Mouse (Mus musculus): ENCODE data around the gene Adap1.

Adap1 gene

DNA sequence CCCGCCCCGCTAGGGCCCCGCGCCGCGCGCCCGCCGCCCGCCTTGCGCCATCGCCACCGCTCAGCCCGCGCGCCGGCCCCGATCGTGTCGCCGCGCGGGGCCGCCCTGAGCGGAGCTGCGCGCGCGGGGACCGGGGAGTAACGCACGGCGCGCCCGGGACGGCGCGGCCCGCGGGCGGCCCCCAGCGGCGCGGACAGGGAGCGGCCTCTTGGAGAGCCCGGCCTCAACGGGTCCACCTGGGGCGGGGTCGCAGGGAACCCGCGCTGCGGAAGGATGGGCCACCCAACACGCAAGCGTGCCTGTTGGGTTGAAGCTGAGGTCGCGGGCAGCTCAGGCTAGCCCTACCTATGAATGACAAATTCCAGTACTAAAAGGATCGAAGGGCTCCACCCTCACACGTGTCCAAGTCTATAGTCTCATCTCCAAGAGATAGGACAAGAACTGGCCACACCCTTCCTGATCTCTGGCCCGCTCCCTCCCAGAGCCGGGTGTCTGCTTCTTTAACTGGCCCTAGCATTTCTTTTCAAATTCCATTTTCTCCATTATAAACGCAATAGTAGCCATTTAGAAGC, at the start of gene Adap1:
Adap1 (minus strand) TSS at position 228 of the 572 bp plus-strand sequence.
- peak; percentile 68 for DNase-seq

DNA sequence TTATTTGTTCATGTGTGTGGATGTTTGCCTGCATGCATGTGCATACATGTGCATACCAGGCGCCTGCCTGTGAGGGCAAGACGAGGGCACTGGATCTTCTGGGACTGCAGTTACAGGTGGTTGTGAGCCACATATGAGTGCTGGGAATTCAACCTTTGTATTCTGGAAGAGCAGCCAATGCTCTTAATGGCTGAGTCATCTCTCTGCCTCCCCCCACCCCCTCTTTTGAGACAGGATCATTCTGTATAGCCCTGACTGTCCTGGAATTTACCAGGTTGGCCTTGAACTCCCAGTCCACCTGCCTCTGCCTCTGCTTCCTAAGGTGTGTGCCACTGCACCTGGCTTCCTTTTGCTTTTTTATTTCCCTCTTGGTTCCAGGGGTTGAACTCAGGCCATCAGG, 49.4 kb upstream of the Adap1 start:
- DNase-seq = no peak

- no peak for DNase-seq
These were observed 48.5 kb upstream of the Adap1 start for GRCm38 (mm10) chr5:139373889-139374444.

DNA sequence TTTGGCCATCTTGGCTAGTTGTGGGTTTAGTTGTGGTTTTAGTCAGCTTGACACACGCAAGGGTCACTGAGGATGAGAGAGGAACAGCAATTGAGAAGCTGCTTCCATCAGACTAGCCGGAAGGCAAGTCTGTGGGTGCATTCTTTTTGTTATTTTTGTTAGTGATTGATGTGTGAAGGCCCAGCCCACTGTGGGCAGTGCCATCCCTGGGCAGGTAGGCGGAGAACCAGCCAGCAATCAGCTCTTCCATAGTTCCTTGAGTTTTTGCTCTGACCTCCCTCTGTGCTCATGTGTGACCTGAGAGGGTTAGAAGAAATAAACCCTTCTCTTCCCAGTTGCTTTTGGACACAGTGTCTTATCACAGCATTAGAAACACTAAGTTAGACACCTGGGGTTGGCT, 47.7 kb upstream of the Adap1 start:
- DNase-seq = no peak

DNA sequence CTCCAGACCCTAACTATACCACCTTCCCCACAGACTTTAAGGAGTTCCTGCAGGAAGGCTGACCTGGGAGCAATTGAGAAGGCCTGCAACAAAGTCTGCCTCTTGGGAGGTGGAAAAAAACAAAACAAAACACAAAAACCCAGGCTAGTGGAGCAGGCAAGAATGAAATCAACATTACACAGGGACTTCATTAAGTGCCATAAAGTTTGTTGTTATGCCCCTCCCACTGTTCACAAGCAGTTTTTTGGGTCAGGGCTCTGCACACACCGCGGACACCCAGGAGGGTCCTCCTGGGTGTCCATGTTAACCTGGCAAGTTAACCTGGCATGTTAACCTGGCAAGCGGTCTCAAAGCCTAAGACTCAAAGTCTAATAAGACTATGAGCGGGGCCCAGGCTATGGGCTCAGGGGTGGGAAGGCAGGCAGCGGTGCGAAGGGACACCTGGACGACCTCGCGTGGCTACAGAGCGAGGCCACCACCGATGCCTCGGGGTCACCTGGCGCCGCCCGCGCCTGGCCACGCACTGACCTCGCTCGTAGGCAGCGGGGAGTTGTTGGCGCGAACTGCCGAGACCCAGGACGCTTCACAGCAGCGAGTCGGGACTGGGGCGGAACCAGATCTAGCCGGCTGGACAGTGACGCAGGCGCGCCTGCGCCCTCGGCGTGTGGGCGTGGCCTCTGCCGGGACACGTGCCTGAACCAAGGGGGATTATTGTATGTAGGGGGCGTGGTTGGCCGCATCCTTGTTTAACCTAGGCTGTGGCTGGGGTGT, 46.4 kb upstream of the Adap1 start:
- DNase-seq = peak; percentile 83

GRCm38 (mm10) chr5:139371118-139371517, 45.7 kb upstream of the Adap1 start:
- no peak for DNase-seq

DNA sequence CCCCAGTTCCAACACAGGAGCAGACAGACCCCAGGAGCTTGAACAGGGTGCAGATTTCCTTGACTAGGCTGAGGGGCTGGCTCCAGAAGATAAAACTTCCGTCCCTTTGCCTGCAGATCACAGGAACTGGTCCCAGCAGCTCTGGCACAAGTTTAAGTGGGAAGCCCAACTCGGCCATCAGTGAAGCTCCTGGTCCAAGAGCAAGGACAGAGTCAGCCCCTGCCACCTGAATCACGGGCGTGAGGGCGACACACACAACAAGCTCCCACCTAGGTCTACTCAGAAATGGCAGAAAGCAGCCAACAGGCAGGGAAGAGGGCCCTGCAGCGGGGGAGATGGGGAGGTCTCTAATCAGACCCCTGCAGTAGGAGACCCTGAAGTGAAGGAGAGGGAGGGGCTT, 44.9 kb upstream of the Adap1 start:
- no peak for DNase-seq

- no peak for DNase-seq
These were observed 43.4 kb upstream of the Adap1 start for GRCm38 (mm10) chr5:139368638-139369320.

DNA sequence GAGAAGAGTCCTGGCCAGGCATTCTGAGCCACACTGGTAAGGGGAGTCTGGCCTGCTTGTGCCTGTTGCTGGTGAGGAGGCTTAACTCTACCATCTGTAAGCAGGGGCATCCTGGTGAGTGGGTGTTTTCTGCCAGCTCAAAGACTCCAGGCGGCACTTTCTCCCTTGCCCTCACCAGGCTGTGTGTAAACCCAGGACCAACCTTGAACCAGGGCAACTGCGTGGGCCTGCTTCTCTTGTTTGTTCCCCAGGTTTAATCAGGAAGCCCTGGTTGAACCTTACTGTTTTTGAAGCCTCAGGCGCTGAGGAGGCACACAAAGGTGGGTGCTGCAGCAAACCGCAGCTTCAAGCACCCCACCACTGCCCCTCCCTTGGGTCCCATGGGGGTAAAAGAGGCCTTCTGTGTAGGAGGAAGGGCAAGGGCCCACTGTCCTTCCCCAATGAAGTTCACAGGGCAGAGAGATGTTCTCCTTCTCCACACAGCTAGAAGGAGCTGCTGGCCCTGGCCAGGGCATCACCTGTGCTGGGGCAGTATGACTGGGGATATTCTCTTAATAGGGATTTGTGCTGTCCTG, 42.5 kb upstream of the Adap1 start:
- DNase-seq = no peak

DNA sequence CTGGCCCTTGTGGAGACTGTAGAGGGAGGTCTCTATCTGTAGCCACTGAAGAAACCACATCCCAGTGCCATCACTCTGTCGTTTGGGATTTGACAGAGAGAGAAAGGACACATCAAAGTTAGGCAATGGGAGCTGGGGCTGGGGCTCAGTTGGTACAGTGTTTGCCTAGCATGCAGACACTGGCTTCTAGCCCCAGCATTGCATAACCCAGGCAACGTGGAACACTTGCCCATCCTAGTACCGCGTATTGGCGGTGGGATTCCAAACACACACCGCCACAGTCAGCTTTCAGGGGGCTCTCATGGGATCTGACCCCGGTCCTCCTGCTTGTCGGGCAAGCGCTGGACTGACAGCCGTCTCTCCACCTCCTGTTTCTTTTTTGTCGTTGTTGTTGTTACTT, 41.1 kb upstream of the Adap1 start:
- DNase-seq = no peak

- no peak for DNase-seq
These were observed 40.4 kb upstream of the Adap1 start for GRCm38 (mm10) chr5:139365827-139366226.

DNA sequence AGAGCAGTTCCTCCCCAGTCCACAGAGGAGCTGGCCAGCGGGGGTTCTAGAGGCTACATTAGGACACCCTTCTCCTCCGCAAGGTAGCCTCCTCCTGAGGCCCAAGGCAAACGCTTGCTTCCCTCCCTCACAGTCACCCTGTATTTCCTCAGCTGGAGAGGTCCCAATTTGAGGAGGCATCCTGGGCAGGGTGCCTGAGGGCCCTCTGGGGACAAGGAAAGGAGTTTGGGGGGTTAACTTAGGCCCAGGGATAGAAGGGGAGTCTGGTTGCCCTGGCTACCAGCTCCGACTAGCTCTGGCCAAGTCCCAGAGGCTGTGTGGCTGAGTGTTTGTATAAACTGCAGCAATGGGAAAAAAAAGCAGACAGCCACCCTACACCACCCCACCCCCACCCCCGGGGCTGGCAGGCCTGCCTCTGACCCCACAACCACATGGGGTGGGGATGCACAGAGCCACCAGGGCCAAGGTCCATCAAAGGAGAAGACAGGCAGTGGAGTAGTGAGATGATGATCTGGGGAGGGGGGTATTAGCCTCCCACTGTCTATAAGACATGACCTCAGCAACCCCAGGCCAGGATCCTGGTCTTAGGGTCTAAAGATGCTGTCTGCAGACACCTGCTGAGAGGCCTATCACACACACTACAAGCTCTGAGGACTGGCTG, 39.6 kb upstream of the Adap1 start:
- DNase-seq = no peak

DNA sequence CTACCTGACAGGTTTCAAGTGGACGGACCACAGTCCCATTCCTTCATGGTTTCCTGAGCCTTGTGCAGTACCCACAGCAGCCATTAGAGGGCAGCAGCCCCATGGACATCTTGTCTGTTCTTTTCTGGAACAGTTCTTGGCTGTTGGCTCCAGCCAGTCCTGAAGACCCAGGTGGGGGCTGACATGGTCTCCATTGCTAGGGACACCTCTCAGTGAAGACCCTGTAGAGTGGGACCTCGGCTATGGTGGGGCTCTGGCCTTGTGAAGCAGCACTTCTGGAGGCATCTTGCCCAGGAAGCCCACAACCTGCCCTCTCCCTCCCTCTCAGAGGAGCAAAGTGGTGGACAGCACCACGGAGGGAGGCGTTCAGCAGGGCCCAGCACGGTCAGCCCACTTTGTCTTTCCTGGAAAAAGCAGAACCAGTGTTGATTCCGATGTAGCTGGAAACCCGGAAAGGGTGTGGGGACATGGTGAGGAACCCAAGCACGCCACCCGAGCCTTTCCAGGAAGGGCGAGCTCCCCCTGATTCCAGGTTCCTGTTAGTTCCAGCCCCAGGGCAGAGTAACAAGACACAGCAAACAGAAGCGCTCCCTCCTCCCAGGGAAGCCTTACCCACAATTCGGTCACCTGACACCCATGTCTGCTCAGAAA, 39.0 kb upstream of the Adap1 start:
- DNase-seq = peak; percentile 85

- no peak for DNase-seq
These were observed 38.4 kb upstream of the Adap1 start for GRCm38 (mm10) chr5:139363858-139364257.

- DNase-seq = no peak
These were observed 33.8 kb upstream of the Adap1 start for GRCm38 (mm10) chr5:139359244-139359643.

DNA sequence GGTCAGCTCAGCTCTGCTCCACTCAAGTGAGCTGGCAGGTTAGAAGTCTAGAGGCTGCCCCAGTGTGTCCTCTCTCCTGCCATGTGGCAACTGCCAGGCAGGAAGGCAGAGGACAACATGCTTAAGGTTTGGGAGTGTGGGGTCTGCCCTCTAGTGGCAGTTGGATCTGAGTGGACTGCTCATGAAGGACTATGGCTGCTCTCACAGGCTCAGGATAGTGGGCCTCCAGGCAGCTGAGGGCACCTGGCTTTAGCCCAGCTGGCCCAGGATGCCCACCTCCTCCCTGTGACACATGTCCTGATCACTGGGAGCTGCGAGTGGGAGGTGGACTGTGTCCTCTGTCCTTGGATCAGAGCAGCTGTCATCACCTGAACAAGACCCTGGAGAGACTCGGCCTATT, 33.2 kb upstream of the Adap1 start:
- DNase-seq = no peak

- DNase-seq = peak; percentile 82
These were observed 29.9 kb upstream of the Adap1 start for GRCm38 (mm10) chr5:139355235-139355772.

GRCm38 (mm10) chr5:139353946-139354345, 28.5 kb upstream of the Adap1 start:
- no peak for DNase-seq

- no peak for DNase-seq
These were observed 28.1 kb upstream of the Adap1 start for GRCm38 (mm10) chr5:139353496-139353895.

GRCm38 (mm10) chr5:139352317-139352716, 26.9 kb upstream of the Adap1 start, which contains the start of gene Cyp2w1:
TSS of gene Cyp2w1 (plus strand) at chr5:139352617.
- no peak for DNase-seq

- no peak for DNase-seq
These were observed 26.2 kb upstream of the Adap1 start for GRCm38 (mm10) chr5:139351628-139352027.

DNA sequence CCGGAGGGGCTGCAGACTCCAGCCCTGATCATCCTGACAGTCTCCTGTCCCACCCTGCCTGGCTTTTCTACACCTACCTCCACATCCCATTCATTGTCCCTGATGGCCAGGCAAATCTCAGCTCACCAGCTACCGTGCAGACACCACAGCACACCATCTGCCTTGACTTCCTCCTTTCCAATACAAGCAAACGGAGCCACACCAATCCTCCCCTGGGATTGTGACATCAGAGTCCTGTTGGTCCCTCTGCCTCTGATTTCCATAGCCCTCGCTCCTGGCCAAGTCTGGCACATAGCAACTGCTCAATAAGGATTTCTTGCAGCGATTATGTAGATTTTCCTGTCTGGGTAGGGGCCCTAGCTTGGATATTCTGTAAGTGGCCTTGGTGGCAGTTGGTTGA, 25.7 kb upstream of the Adap1 start, which contains the start of gene Cox19:
Cox19 (minus strand) TSS at position 285 of the 400 bp plus-strand sequence.
- DNase-seq = no peak

Data from cerebellum, adult 11 months (tissue).